Mouse (Mus musculus): ENCODE data around the gene Clcn6.
A peak's percentile ranks its signal among the peaks of the same experiment; 100 is the strongest.

Gene Clcn6

DNA sequence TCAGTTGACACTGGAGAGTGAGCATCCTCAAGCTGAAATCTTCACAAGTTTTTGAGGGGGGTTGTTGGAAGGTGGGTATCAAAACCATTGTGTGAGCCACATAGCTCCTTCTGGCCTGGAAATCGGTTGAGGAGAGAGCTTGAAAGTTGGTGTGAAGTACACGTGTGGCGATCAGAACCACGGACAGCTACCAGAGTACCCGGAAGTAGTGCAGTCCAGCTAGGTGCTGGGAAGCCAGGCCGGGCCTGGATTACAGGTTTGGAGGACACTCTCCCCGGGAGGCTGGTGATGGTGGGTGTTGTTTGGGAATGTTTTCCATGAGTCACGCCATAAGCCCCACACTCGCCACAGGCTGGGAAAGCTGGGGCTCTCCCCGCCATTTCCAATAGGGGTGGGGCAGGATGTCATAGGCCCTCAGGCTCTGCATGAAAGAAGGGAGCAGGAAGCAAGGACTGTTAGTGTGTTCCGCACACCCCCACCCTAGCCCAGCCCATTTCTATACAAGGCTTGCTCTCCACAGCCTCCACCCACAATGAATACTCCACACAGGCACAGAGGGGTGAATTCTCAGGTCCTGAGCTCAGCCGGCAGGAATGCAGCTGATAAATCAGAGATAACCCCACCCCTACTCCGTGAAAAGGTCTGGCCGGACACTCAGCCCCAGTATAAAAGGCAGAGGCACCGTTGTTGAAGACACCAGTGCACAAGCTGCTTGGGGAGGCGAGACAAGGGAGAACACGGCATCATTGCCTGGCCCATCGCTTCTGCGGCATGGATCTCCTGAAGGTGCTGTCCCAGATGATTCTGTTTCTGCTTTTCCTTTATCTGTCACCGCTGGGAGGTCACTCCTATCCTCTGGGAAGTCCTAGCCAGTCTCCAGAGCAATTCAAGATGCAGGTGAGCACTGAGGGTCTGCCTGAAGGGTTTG lies 53.2 kb downstream of the Clcn6 start, which contains the start of gene Nppb:
Gene Nppb, plus strand, starts transcription at position 584 of the 928 bp plus-strand sequence.
- no peak for DNase-seq (ENCODE audit: low spot score in 2 of 2)

DNA sequence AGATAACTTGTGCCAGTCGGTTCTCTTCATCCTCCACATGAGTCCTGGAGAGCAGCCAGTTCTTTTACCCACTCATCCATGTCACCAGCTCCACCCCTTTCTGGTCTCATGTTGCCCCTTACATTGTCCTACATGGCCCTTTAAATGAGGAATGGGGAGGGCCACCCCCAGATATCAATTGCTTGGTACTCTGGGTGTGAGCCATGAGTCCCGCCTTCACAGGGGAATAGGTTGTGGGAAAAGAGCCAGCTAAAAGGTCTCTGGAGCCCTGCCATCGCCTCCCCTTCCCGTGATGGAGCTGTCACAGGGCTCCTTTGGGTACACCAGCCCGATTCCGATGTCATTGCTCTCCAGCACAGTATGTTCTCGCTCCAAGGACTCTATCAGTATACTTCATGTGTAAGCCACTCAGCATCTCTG lies 59.2 kb downstream of the Clcn6 start:
- no peak for DNase-seq (ENCODE audit: low spot score in 2 of 2)

- DNase-seq (ENCODE audit: low spot score in 2 of 2), result no peak
Measured at GRCm38 (mm10) chr4:147978391-147978790, 60.2 kb downstream of the Clcn6 start.

GRCm38 (mm10) chr4:147977726-147978125 lies 60.9 kb downstream of the Clcn6 start:
- DNase-seq (ENCODE audit: low spot score in 2 of 2), result no peak

GRCm38 (mm10) chr4:147976237-147976636 lies 62.4 kb downstream of the Clcn6 start:
- no peak for DNase-seq (ENCODE audit: low spot score in 2 of 2)

DNA sequence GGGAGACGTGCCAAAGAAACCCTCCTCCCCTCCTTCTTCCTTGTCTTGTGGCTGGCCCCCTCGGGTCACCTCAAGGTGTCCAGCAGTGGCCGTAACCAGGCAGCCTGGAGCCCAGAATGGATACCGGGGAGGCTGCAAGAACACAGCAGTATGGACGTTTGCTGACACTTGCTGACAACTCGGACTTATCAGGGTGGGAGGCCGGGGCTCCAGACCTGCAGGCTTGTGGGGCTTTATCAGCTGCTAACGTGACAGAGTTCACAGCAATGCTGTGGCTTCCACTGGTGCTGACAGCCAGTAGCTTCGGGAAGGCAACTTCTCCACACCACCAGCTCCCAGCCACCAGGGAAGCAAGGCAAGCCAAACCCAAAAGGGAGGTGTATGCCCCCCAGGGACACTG lies 69.3 kb downstream of the Clcn6 start:
- DNase-seq (ENCODE audit: low spot score in 2 of 2), result no peak

GRCm38 (mm10) chr4:147968816-147969215 lies 69.8 kb downstream of the Clcn6 start:
- no peak for DNase-seq (ENCODE audit: low spot score in 2 of 2)

DNA sequence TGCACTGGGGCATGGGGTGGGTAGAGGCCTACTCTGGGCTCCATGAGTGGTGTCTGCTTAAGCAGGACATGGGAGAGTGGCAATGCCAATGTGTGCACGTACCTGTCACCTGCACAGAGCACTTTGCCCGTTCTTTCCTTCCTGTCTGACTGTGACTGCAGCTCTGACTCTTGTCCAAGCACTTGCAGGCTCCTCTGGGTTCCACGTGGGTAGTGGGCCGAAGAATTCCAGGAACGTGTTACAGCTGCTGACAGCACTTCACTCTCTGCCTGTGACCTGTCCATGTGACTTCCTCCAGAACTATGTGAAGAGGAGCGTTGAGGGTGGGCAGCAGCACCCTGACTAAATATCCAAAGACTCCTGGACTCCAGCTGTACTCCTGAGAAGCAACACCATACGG lies 72.9 kb downstream of the Clcn6 start:
- no peak for DNase-seq (ENCODE audit: low spot score in 2 of 2)

DNA sequence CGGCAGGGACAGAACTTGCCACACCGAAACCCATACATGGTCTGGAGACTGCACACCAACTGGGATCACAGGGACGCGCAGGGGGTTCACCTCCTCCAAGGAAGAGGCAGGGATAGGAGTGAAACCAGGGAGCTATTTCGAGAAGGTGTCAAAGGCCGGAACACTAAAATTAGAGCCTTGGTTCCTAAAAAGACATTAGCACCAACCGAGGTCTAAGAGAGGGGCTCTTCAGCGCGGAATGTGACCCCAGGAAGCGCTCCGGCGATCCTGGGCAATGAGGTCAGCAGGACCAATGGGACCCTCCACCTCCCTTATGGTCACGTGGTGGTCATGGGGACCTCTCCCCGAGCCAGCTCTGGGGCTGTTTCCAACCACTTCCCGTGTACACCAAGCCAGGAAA lies 75.0 kb downstream of the Clcn6 start:
- no peak for DNase-seq (ENCODE audit: low spot score in 2 of 2)

- DNase-seq (ENCODE audit: low spot score in 2 of 2), result no peak
Measured at GRCm38 (mm10) chr4:147962781-147963180, 75.8 kb downstream of the Clcn6 start.

DNA sequence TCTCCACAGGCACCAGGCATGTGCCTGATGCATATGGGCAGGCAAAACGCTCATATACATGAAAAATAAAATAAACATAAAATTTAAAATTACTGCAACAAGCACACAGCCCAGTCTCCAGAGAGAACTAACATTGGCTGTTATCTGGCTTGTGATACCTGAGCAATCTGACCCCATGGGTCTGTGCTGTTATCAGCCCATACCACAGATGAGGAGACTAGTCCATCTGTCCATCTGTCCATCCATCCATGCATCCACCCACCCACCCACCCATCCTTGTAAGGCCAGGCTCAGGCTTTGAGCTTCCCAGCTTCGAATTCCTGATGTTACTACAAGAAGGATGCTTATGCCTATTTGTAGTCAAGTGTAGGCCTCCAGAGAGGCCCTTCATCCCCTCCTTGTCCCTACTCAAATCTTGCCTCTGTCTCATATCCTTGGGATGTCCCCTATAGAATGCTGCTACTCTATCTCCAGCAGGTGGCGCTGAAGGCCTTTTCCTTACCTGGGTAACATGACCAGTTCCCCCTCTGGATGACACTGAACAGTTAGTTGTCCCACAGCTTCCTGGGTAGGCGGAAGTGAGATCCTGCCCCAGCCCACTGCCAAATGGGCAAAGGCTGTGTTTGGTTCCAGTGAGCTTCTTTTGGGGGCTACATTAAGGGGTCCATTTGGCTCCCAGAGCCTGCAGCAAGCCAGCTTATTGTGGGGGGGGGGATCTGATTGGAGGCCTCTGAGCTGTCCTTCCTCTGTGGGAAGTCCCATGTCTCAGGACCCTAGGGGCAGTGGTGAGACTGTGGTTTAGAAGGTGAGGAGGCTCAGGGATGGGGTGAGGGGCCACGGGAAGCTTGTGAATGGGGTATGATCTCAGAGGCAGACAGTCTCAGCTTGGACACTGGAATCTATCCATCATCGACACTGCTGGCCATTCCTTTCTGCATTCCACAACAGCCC lies 78.5 kb downstream of the Clcn6 start:
- DNase-seq (ENCODE audit: low spot score in 2 of 2), result peak in 1 of 2 experiments; percentile 62

DNA sequence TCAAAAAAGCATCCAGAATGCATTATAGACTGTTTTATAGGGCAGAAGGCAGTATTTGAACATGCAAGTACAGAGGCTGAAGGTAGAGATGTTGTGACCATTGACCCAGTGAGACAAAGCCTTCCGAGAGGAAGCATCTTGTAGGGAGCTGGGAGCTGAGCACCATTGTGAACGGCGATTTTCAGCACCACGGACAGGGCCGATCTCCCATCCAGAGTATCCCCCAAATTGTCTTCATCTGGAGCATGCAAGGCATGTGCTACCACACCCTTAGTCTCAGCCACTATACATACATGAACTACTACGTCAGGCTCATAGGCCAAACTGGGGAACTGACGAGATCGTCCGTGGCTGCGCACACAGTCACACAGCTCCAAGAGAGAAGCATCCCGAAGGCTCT lies 81.5 kb downstream of the Clcn6 start:
- DNase-seq (ENCODE audit: low spot score in 2 of 2), result no peak
